Mouse (Mus musculus) B cell, adult 62 days (primary cell): Measurements from ENCODE around the gene Vmn1r25. TPM values are rescaled to one million over a fixed set of nuclear protein-coding genes. Genes with fewer than 3 reads are reported as not detected.

Experiments used
- total RNA-seq: library from RNA; stranded (reverse); gene quantifications from 4 replicates; pipeline ENCODE4 v1.2.4, GENCODE M21; 2023

The Vmn1r25 gene
- total RNA-seq: not detected in 4 replicates

DNA sequence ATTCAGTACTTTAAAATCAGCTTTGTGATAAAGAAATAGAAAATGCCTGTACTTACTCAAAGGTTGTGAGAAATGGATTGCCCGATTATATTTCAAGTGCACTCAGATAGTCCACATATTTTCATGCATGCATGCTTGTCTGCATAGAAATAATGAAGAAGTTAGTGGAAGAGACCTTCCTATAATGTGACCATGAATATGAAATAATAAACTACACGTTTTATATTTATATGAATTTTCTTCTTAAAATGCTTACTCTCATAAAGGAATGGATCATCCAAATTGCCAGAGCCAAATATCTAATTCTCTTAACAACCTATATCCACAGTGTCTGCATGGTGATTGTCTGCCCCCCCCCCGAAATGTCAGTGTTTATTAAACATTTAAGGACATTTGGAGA lies at the start of gene Vmn1r25:
Gene Vmn1r25 (minus strand): TSS at position 101 of the 400 bp plus-strand sequence.

DNA sequence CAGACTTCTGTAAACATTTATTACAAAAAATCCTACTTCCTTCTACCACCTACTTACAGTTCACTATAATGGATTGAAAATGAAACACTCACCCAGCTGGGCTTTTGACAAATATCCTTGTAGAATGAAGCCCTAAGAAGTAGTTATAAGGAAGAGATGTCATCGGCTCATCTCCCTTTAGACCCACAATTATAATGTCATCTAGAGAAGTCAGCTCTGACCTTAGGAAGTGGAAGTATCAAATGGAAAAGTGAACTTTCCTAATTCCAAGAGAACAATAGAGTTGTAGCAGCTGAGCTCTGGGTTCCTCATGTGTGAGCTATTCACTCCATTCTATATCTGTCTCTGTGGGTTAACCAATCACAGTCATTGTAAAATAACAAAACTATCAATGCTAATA lies 34.4 kb upstream of the Vmn1r25 start, which contains the start of gene Vmn1r26:
Gene Vmn1r26 (minus strand): TSS at position 101 of the 400 bp plus-strand sequence.

DNA sequence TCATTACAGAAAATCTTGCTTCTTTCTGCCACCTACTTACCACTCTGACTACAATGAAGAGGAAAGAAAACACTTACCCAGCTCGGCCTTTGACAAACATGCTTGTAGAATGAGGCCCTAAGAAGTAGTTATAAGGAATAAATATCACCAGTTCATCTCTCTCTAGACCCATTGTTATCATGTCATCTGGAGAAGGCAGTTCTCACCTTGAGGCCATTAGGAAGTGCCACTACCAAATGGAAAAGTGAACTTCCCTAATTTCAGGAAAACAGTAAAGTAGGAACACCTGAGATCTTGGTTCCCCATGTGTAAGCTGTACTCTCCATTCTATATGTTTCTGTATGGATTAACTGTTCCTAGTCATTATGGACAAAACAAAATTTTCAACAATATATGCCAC lies 19.2 kb downstream of the Vmn1r25 start, which contains the start of gene Vmn1r24:
Gene Vmn1r24 (minus strand): TSS at position 101 of the 400 bp plus-strand sequence.

Other genes starting within 250 kb of the Vmn1r25 start
- gene Vopp1, start 155.7 kb downstream of the Vmn1r25 start, total RNA-seq: 9.8 to 15.6 TPM (median 14.3 TPM) in 4 replicates
- not detected in 4 replicates for gene Vmn1r21, start 130.5 kb downstream of the Vmn1r25 start, total RNA-seq
- not detected in 4 replicates for gene Vmn1r22, start 72.8 kb downstream of the Vmn1r25 start, total RNA-seq
- gene Vmn1r23, start 54.0 kb downstream of the Vmn1r25 start, total RNA-seq: not detected in 4 replicates
- gene Vmn1r24, start 19.3 kb downstream of the Vmn1r25 start, total RNA-seq: not detected in 4 replicates
- not detected in 4 replicates for gene Vmn1r26, start 34.3 kb upstream of the Vmn1r25 start, total RNA-seq
- gene Vmn1r27, start 238.0 kb upstream of the Vmn1r25 start, total RNA-seq: not detected in 4 replicates